Mouse (Mus musculus): Measurements from ENCODE around the gene Terb1. TPM values are rescaled to one million over a fixed set of nuclear protein-coding genes. Genes with fewer than 3 reads are reported as not detected.

Terb1 gene
- not detected in 2 replicates for total RNA-seq (2017)

GRCm38 (mm10) chr8:104509061-104510006, at the start of gene Terb1:
TSS of gene Terb1 (minus strand) at chr8:104509910.
- ATAC-seq (replicated peaks in 1 of 2; ENCODE audit: insufficient read depth in 1 of 2, low FRiP score in 2 of 2, low TSS enrichment in 1 of 2, low read depth in 1 of 2, poor library complexity in 2 of 2, severe bottlenecking in 2 of 2) = peak; percentile 70 to 72

- no peak for ATAC-seq (replicated peaks in 1 of 2; ENCODE audit: insufficient read depth in 1 of 2, low FRiP score in 2 of 2, low TSS enrichment in 1 of 2, low read depth in 1 of 2, poor library complexity in 2 of 2, severe bottlenecking in 2 of 2)
Measured at GRCm38 (mm10) chr8:104557226-104557625, 47.5 kb upstream of the Terb1 start.

- no peak for ATAC-seq (replicated peaks in 1 of 2; ENCODE audit: insufficient read depth in 1 of 2, low FRiP score in 2 of 2, low TSS enrichment in 1 of 2, low read depth in 1 of 2, poor library complexity in 2 of 2, severe bottlenecking in 2 of 2)
Measured at GRCm38 (mm10) chr8:104555191-104555590, 45.5 kb upstream of the Terb1 start.

GRCm38 (mm10) chr8:104543440-104544045, 33.8 kb upstream of the Terb1 start:
- no peak for ATAC-seq (replicated peaks in 1 of 2; ENCODE audit: insufficient read depth in 1 of 2, low FRiP score in 2 of 2, low TSS enrichment in 1 of 2, low read depth in 1 of 2, poor library complexity in 2 of 2, severe bottlenecking in 2 of 2)

GRCm38 (mm10) chr8:104542160-104542559, 32.5 kb upstream of the Terb1 start:
- no peak for ATAC-seq (replicated peaks in 1 of 2; ENCODE audit: insufficient read depth in 1 of 2, low FRiP score in 2 of 2, low TSS enrichment in 1 of 2, low read depth in 1 of 2, poor library complexity in 2 of 2, severe bottlenecking in 2 of 2)

- no peak; a peak in 1 of 4 replicates for ATAC-seq (replicated peaks in 1 of 2; ENCODE audit: insufficient read depth in 1 of 2, low FRiP score in 2 of 2, low TSS enrichment in 1 of 2, low read depth in 1 of 2, poor library complexity in 2 of 2, severe bottlenecking in 2 of 2)
Measured at GRCm38 (mm10) chr8:104541515-104541880, 31.8 kb upstream of the Terb1 start.

GRCm38 (mm10) chr8:104540710-104541514, 31.2 kb upstream of the Terb1 start:
- peak in 1 of 2 experiments; percentile 51; a peak in 2 of 4 replicates for ATAC-seq (replicated peaks in 1 of 2; ENCODE audit: insufficient read depth in 1 of 2, low FRiP score in 2 of 2, low TSS enrichment in 1 of 2, low read depth in 1 of 2, poor library complexity in 2 of 2, severe bottlenecking in 2 of 2)

- ATAC-seq (replicated peaks in 1 of 2; ENCODE audit: insufficient read depth in 1 of 2, low FRiP score in 2 of 2, low TSS enrichment in 1 of 2, low read depth in 1 of 2, poor library complexity in 2 of 2, severe bottlenecking in 2 of 2) = no peak
Measured at GRCm38 (mm10) chr8:104540238-104540637, 30.5 kb upstream of the Terb1 start.

- ATAC-seq (replicated peaks in 1 of 2; ENCODE audit: insufficient read depth in 1 of 2, low FRiP score in 2 of 2, low TSS enrichment in 1 of 2, low read depth in 1 of 2, poor library complexity in 2 of 2, severe bottlenecking in 2 of 2) = no peak
Measured at GRCm38 (mm10) chr8:104539566-104539965, 29.9 kb upstream of the Terb1 start.

- ATAC-seq (replicated peaks in 1 of 2; ENCODE audit: insufficient read depth in 1 of 2, low FRiP score in 2 of 2, low TSS enrichment in 1 of 2, low read depth in 1 of 2, poor library complexity in 2 of 2, severe bottlenecking in 2 of 2) = no peak
Measured at GRCm38 (mm10) chr8:104538896-104539295, 29.2 kb upstream of the Terb1 start.

- no peak for ATAC-seq (replicated peaks in 1 of 2; ENCODE audit: insufficient read depth in 1 of 2, low FRiP score in 2 of 2, low TSS enrichment in 1 of 2, low read depth in 1 of 2, poor library complexity in 2 of 2, severe bottlenecking in 2 of 2)
Measured at GRCm38 (mm10) chr8:104536028-104536427, 26.3 kb upstream of the Terb1 start.

GRCm38 (mm10) chr8:104535378-104535777, 25.7 kb upstream of the Terb1 start:
- ATAC-seq (replicated peaks in 1 of 2; ENCODE audit: insufficient read depth in 1 of 2, low FRiP score in 2 of 2, low TSS enrichment in 1 of 2, low read depth in 1 of 2, poor library complexity in 2 of 2, severe bottlenecking in 2 of 2) = peak in 1 of 2 experiments; percentile 3; a peak in 1 of 4 replicates

- ATAC-seq (replicated peaks in 1 of 2; ENCODE audit: insufficient read depth in 1 of 2, low FRiP score in 2 of 2, low TSS enrichment in 1 of 2, low read depth in 1 of 2, poor library complexity in 2 of 2, severe bottlenecking in 2 of 2) = peak; percentile 65 to 76
Measured at GRCm38 (mm10) chr8:104534779-104535141, 25.1 kb upstream of the Terb1 start.

- ATAC-seq (replicated peaks in 1 of 2; ENCODE audit: insufficient read depth in 1 of 2, low FRiP score in 2 of 2, low TSS enrichment in 1 of 2, low read depth in 1 of 2, poor library complexity in 2 of 2, severe bottlenecking in 2 of 2) = peak; percentile 72 to 87
Measured at GRCm38 (mm10) chr8:104533971-104534778, 24.5 kb upstream of the Terb1 start, which contains the start of the genes Nae1 and Car7. TSS of gene Nae1 (minus strand) at chr8:104534637. TSS of gene Car7 (plus strand) at chr8:104534689.

GRCm38 (mm10) chr8:104533551-104533950, 23.8 kb upstream of the Terb1 start:
- no peak for ATAC-seq (replicated peaks in 1 of 2; ENCODE audit: insufficient read depth in 1 of 2, low FRiP score in 2 of 2, low TSS enrichment in 1 of 2, low read depth in 1 of 2, poor library complexity in 2 of 2, severe bottlenecking in 2 of 2)

GRCm38 (mm10) chr8:104529671-104530070, 20.0 kb upstream of the Terb1 start:
- no peak for ATAC-seq (replicated peaks in 1 of 2; ENCODE audit: insufficient read depth in 1 of 2, low FRiP score in 2 of 2, low TSS enrichment in 1 of 2, low read depth in 1 of 2, poor library complexity in 2 of 2, severe bottlenecking in 2 of 2)

- no peak for ATAC-seq (replicated peaks in 1 of 2; ENCODE audit: insufficient read depth in 1 of 2, low FRiP score in 2 of 2, low TSS enrichment in 1 of 2, low read depth in 1 of 2, poor library complexity in 2 of 2, severe bottlenecking in 2 of 2)
Measured at GRCm38 (mm10) chr8:104517872-104518271, 8.2 kb upstream of the Terb1 start.

Data from hematopoietic stem cell, adult 5-6 weeks (primary cell).